Mouse (Mus musculus) hindlimb bud, embryonic 11.5 days (tissue): Measurements from ENCODE around the gene Fam184a.

Experiments
- DNase-seq: peaks from one replicate; pipeline ENCODE4 v3.0.0-alpha.2; 2012; ENCODE audit warnings: low read depth, low spot score; ENCODE audit errors: extremely low spot score

The Fam184a gene

DNA sequence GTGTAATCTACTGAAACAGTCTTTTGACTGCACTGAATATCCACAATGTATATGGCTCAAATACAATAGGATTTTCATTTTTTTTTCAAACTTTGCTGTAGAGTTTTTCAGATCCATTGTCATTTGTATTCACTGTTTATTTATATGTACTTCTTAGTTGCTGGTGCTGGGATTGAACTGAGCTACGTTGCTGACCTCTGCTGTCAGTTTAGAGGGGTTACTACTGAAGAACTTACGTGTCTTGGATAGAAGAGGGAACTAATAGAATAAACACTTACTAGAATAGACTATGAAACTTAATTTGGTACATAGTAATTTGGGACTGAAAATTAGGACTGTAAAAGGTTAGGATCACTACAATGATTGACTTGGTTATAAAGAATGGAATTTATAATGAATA is 145.6 kb downstream of the Fam184a start:
- no peak for DNase-seq

DNA sequence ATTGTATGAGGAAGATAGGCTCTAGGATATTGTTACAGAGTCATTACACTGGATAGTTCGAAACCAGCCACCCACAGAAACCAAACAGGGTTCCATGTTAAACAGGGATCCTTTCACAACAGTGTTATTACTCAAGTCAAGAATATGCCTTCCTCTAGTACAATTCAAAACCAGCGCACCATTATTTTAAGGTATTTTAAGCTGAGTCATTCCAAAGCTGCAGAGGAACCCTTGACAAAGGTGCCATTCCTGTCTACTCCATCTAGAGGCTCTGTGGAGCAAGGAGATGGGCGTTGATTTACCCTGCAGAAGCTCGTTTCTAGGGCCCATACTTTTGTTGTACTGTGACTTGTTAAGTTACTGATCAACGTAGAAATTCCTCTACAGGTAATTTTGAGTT is 152.1 kb downstream of the Fam184a start:
- DNase-seq, result peak; percentile 28

DNA sequence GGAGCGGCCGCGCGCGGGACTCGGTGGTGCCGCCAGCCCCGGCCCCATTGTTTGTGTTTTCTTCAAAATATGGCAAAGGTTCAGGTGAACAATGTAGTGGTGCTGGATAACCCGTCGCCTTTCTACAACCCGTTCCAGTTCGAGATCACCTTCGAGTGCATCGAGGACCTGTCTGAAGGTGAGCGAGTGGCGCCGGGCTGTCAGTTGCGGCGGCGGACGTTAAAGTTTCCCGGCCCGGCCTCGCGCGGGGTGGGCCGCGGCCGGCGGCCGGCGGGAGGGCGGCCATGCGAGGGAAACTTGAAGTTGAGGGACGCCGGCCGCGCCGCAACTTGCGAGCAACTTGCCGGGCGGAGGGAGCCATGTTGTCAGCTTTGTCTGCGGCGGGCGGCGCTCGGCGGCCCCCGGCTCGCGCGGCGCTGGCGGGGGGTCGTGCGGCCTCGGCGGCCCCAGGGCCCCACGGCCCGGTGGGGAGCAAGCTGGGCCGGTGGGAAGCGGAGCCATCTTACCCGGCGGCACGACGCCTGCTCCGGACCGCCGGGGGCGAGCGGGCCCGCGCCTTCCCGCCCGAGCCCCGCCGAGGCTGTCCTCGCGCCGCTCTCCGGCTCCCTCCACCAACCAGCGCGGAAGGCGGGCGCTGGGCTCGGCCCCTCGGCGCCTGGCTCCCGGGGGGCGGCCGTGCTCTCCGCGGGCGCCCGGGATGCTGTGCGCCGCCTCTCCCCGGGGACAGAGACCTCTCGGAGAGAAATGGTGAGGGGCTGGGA is 153.6 kb downstream of the Fam184a start:
- DNase-seq, result no peak

DNA sequence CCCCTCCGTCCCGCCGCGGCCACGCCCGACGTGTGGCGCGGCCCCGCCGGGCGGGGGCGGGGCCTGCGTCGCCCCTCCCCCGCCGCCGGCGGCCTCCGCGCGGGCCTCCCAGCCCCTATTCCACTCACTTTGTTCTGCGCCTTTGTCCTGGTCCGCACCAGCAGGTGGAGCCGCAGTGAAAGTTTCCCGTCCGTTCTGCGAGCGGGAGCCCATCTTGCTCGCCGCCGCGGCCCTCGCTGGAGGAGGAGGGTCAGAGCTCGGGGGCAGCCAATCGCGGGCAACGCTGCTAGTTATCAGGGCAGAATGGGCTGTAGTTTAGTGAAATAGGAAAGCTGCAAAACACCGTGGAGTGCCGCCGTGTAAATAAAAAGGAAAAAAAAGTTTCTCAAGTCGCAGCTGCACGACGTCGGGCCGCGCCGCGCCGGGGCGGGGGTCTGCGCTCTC is 154.2 kb downstream of the Fam184a start, which contains the start of gene Asf1a:
TSS of gene Asf1a (plus strand) at position 81 of the 444 bp plus-strand sequence.
- peak; percentile 73 for DNase-seq

DNA sequence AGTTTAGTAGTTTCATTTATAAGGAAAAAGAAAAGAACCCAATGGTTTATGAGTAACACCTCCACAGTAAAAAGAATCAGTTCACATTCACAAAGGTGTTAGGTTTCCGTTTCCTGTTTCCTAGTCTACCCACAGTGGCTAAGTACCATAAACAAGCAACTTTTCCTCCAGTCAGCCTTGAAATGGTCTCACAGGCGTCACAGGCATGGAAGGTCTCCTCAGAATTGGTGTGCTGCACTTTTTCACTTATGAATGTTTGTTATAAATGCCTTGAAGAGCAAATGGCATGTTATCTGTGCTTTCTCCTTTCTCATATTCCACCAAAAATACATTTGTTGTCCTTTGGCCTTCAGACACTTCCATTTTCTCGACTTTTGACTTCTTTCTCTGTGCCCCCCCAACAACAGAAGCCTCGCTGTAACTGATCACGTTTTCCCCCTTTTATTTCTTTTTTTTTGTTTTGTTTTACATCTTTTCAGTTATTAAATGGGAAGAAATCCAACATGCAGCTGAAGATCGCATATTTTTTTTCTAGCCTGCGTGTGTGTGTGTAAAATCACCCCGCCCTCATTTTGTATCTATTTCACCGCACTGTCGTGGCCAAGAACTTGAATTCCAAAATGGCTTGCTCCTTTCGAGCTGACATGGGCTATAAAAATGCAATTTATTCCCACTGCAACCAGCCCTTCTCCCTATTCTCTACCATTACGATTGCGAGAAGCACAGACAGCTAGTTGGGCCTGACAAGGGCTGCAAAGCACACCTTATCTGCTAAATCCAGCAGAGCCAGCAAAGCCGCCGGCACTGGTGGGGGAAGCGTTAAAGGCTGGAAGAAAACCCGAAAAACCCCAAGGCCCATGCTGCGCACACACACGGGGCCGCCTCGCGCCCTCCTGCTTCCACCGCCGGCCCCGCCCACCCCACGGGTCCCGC is 154.9 kb downstream of the Fam184a start:
- DNase-seq, result peak; percentile 39

DNA sequence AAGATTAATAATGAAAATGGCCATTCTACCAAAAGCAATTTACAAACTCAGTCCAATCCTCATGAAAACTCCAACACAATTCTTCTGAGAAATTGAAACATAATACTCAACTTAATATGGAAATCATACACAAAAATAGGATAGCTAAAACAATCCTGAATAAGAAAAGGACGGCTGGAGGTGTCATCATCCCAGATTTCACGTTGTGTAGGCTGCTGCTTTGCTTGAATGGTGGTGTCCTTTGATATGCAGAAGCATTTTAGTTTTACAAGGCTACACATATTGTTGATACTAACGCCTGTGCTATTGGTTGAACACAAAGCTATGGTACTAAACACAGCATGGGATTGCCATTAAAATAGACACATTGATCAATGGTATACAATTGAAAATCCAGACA is 165.1 kb downstream of the Fam184a start:
- DNase-seq, result no peak
